Mouse (Mus musculus) right cerebral cortex, postnatal 25 days (tissue): Measurements from ENCODE around the gene Ccdc120.

Experiments
- DNase-seq: peaks from one replicate; pipeline ENCODE4 v3.0.0; 2022

Ccdc120 gene

DNA sequence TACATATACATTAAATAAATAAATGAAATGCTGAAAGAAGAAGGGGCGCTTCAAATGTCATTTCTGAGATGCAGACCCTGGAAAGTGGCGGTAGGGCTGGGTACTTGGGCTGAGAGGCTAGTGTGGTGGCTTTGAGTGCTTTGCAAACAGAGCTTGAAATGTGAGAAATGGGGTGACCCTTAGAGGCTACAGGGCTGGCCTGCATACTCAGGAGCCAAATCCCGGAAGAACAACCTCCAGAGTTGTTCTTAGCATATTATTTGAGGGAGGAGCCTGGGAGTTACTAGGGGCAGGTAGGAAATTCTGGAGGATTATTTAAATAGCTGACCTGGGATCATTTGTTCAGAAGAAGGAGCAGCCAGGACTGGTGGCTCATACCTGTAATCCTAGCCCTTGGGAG lies 60.2 kb downstream of the Ccdc120 start:
- DNase-seq, result no peak

DNA sequence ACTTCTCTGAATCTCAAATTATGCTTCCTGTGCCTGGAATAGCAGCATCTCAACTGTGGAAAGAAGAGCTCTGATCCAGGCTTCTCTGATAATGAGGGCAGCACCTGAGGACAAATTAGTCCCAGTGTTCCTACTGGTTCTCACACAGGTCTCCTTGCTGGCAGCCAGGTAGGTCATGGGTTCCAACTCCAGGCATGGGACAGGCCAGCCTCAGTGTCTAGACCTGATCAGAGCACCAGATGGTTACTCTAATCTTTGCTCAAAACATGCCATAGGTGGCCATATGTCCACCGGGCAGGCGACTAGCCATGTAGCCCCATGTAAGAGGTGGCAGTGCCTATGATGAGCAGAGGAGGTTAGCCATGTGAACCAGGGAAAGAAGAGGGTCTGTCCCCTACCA lies 62.4 kb downstream of the Ccdc120 start:
- DNase-seq, result no peak
